Mouse (Mus musculus) left cerebral cortex, adult 2 months (tissue): ENCODE data around the gene Snx33. TPM values are rescaled to one million over a fixed set of nuclear protein-coding genes. Genes with fewer than 3 reads are reported as not detected.

Experiments used
- DNase-seq, 2 experiments: peaks; one replicate each; pipeline ENCODE4 v3.0.0; 2021 to 2022; ENCODE audit warnings: low spot score in 2 of 2, mixed read lengths in 1 of 2; ENCODE audit errors: extremely low spot score in 1 of 2
- H3K27ac ChIP-seq: fragments of 200-600 bp; 2 replicates; pipeline ENCODE4 v1.8.1; 2022
- H3K4me3 ChIP-seq: fragments of 200-600 bp; 2 replicates; pipeline ENCODE4 v1.8.1; 2022
- CTCF ChIP-seq: fragments of 200-600 bp; IDR thresholded peaks from 2 replicates; pipeline ENCODE4 v1.8.1; 2022; ENCODE audit warnings: antibody characterized with exemption, mild to moderate bottlenecking, moderate library complexity
- intact Hi-C: fragments of 180-260 bp; cut with DNase I; formaldehyde crosslinking; loops from one replicate; pipeline ENCODE4 v1.15.1; 2025
- total RNA-seq, 2 experiments: library from RNA; stranded (reverse); gene quantifications; 2 replicates each; pipeline ENCODE4 v1.2.3; 2021

The Snx33 gene
- total RNA-seq, 2 experiments from 2014 or later = 5.8 to 7.3 TPM

DNA sequence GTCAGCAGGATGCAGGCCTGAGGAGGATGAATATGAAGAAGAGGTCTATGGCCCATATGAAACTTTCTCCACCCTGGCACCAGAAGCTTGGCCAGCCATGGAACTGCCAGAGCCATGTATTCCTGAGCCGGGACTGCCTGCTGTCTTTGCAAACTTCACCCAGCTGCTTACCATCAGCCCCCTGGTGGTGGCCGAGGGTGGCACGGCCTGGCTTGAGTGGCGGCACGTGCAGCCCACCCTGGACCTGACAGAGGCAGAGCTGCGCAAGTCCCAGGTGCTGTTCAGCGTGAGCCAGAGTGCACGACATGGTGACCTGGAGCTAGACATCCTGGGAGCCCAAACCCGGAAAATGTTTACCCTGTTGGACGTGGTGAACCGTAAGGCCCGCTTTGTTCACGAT lies 42.1 kb downstream of the Snx33 start:
- H3K4me3 ChIP-seq = no peak overlapping the region
- intact Hi-C loops = no loop called here

DNA sequence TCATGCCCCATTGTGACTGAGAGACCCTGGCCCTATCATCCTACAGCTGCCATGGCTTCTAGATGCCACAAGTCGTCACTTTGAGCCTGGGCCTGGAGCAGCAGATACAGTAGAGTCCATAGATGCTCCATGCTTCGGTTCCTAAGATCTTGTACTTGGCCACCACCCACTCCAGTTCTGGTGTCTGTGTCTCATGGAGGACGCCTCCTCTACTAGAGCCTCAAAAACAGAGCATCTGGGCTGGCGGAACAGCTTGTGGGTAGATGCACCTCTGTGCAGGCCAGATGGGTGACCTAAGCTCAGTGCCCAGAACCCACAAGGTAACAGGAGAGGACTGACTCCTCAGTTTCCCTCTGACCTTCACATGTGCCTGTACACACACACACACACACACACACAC lies 43.8 kb downstream of the Snx33 start:
- Histone ChIP-seq H3K4me3 (no peak overlapping the region), H3K27ac (no peak overlapping the region)
- intact Hi-C loops = no loop called here
- no peak for TF ChIP-seq CTCF
- no peak for DNase-seq

More for the DNA sequence above, 42.1 kb downstream of the Snx33 start:
- H3K27ac ChIP-seq = no peak overlapping the region
- peak; percentile 42 for TF ChIP-seq CTCF
- no peak for DNase-seq

DNA sequence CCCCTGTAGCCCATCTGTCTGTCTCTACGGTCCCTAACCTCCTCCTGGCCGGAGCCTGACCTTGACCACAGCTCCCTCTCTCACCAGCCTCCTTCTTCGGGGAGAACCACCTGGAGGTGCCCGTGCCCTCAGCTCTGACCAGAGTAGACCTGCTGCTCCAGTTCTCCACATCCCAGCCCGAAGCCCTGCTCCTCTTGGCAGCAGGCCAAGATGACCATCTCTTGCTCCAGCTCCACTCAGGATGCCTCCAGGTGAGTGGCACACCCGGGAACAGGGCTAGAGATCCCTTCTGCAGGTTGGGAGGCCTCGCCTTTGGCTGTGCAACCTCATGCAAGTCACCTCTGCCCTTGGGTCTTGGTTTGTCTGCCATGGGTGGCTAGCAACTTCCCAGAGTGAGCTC lies 44.7 kb downstream of the Snx33 start:
- Histone ChIP-seq H3K27ac (no peak overlapping the region), H3K4me3 (no peak overlapping the region)
- DNase-seq = no peak
- intact Hi-C loops = no loop called here
- TF ChIP-seq CTCF = no peak

DNA sequence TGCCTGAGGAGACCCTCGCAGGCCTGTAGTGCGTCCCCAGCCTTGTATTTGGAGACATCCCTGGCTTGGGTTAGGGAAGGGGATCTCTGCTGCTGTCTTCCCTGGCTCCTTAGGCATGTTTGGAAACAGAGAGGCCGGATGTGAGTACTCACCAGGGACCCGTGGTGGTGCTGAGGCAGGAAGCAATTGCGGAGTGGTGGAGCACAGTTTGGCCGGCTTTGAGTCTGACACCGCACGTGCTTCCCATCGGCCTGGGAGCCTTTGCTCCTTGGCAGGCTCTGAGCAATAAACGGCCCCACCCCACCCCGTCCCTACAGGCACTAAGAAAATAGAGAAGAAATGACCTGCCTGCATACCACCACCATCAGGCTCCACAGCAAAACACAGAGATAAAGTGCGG lies 45.4 kb downstream of the Snx33 start:
- DNase-seq = no peak
- H3K4me3 ChIP-seq = no peak overlapping the region
- intact Hi-C loops = no loop called here
- H3K27ac ChIP-seq = no peak overlapping the region
- no peak for TF ChIP-seq CTCF

DNA sequence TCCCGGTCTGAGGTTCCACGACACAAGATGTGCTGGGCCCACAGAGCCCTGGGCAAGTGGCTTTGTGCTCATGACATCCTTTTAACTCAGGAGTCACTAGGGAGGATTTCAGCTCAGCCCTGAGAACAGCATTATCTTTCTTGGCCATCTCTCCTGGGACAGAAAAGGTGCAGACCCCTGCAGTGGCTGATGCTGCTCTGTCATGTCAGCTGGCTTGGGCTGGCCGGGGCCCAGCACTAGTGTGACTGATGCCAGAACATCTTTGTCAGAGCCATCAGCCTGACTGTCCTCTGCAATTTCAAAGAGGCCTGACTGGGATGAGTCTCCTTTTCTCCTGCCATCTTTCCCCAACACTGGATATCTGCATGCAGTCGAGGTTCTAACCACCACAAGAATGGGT lies 45.9 kb downstream of the Snx33 start:
- DNase-seq = no peak
- intact Hi-C loops = no loop called here
- H3K27ac ChIP-seq = no peak overlapping the region
- no peak for TF ChIP-seq CTCF
- H3K4me3 ChIP-seq = no peak overlapping the region

DNA sequence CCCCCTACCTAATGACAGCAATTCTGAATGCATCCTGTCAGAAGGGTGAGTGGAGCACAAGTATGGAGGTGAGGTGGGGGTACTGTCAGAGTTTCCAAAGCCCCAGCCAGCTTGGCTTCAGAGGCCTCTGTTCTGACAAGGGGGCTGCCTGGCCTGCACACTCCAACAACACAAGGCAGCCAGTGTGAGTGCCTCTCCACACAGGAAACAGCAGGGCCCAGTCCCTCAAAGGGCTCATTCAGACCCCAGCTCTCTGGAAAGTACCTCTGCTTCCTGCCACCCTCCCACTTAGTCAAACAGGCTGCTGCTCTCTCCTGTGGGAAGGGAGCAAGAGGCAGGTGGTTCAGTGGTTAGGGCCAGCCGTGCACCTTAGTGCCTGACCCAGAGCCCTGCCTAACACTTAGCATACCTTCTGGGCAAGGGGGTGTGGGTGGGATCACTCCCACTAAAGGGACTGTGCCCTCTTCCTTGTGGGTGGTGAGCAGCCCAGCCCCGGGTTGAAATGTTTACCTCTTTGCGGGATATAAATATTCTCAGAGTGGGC lies 46.6 kb downstream of the Snx33 start:
- DNase-seq = no peak
- Histone ChIP-seq H3K27ac (no peak overlapping the region), H3K4me3 (no peak overlapping the region)
- TF ChIP-seq CTCF = no peak
- intact Hi-C loops = no loop called here

DNA sequence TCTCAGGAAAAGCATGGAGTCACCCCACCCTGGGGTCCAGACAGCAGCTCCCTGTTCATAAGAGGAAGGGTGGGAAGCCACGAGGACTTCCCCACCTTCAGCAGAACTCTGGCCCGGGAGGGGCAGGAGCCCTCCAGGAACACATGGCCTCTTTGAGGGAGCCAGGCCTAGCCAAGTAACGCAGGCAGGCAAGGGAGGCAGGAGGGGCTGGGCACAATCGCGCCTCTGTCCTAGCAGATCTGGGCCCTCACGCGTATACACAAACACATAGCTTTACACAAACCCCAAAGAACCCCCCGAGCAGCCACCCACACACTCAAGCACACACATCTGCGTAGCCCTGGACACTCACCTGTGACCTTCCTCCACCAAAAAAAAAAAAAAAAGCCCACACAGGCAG lies 47.4 kb downstream of the Snx33 start:
- no peak overlapping the region for H3K4me3 ChIP-seq
- H3K27ac ChIP-seq = no peak overlapping the region
- TF ChIP-seq CTCF = no peak
- no peak for DNase-seq
- intact Hi-C loops = no loop called here

DNA sequence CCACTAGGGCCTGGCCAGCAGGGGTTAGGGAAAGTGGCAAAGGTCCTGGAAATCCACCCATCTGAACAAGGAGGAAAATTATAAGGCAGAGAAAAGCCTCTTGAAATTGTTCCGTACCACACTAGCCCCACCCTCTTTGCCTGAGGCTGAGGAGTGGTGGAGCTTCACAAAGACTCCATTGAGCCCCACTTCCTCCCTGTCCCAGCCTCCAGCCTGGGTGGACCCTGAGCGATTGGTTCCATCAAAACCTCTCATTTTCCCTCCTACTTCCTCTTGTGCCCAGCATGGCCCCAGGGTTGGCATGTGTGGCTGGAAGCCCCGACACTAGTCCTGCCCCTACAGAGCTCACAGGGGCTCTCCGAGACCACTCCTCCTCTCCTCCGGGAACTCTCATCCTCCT lies 50.9 kb downstream of the Snx33 start:
- TF ChIP-seq CTCF = no peak
- intact Hi-C loops = no loop called here
- H3K27ac ChIP-seq = no peak overlapping the region
- H3K4me3 ChIP-seq = no peak overlapping the region
- DNase-seq = no peak

DNA sequence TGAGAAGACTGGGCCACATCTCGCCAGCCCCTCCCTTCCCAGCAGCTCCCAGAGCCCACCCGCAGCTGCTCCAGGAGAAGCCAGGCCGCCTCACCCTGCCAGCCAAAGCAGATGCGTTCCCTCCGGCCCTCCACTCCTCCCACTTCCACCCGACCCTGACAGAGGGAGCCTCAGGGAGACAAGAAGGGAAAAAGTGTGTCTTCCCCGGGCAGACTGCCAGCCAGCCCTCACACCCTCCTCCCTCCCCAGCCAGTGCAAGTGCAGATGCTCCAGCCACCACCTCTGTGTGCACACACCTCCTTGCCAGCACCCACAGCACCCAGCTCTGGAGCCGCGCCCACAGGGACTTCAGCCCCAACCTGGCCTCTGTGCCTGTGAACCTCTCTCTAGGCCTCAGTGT lies 51.4 kb downstream of the Snx33 start:
- intact Hi-C loops = no loop called here
- DNase-seq = no peak
- TF ChIP-seq CTCF = no peak
- Histone ChIP-seq H3K27ac (no peak overlapping the region), H3K4me3 (no peak overlapping the region)

DNA sequence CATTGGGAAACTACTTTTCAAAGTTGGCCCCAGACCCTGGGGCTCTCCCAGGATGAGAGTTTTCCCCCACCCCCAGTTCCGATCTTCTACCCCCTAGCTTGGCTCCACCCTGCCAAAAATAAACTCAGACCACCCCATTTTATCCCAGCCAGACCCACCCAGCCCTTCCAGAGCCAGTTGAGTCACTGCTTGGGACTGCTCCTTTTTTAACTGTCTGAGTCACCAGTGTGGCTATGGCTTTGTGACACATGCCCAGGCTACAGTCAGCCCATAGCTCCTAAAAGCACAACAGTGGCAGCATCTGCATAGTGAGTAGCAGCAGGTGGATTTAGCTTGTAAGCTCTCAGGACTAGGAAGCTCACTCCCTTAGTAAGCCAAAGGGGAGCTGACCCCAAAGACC lies 55.1 kb downstream of the Snx33 start:
- no peak for DNase-seq
- no peak overlapping the region; the same call in 1 of the 2 replicates for H3K27ac ChIP-seq
- intact Hi-C loops = no loop called here
- H3K4me3 ChIP-seq = no peak overlapping the region
- TF ChIP-seq CTCF = no peak

DNA sequence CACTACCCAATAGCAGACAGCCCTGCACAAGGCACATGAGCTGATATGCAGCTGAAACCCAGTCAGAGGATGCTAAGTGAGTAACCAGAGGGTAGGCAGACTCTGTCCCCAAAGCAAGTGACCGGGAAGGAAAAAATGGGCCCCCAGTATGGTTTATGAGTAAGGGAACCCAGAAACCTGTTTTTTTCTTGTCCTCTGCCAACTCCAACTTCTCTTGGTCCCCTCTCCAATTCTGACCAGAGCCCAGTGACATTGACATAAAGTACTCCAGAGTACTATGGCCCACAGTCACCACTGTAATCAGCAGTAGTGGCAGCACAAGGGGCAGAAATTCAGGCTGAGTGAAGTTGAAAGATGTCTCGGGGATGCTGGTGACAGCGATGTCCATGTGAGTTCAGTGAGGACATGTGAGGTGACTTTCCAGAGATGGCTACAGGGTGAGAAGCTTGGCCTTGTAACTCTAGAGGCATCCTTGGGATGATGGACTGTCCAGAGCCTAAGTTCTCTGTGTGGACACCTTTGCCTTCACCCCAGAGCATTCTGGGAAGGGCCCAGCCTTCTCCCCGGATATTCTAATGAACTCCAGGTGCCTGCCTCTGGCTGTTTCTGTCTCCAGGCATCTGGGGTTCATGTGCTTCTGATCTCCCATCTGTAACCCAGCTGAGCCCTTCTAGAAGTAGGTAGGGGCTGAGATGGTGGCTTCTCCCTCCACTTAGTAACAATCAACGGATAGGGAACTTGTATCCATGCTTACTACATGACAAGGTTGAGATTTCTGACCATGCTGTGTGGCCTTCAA lies 55.9 kb downstream of the Snx33 start:
- TF ChIP-seq CTCF = no peak
- no peak overlapping the region for H3K4me3 ChIP-seq
- intact Hi-C loops = no loop called here
- DNase-seq = no peak
- peak overlapping the region; percentile 36; the same call in 1 of the 2 replicates for H3K27ac ChIP-seq

DNA sequence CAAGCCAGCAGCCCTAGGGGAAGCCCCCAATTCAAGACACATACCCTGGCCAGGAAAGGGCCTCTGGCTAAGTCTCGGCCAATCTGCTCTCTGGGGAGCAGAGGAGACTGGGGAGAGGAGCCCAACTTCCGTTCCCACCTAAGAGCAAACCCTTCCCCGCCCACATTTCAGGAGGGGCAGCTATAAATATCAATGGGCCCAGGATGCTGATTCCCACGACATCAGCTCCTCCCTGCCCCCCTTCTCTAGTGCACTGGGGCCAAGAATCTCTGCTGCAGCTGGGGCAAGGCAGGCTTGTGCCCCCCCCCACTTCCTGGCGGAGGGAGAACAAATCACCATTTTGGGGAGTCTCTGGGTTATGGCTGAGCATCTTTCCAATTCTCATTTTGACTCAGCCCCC lies 57.0 kb downstream of the Snx33 start:
- Histone ChIP-seq H3K27ac (peak overlapping the region; percentile 56), H3K4me3 (no peak overlapping the region)
- DNase-seq = no peak
- intact Hi-C loops = no loop called here
- no peak for TF ChIP-seq CTCF

DNA sequence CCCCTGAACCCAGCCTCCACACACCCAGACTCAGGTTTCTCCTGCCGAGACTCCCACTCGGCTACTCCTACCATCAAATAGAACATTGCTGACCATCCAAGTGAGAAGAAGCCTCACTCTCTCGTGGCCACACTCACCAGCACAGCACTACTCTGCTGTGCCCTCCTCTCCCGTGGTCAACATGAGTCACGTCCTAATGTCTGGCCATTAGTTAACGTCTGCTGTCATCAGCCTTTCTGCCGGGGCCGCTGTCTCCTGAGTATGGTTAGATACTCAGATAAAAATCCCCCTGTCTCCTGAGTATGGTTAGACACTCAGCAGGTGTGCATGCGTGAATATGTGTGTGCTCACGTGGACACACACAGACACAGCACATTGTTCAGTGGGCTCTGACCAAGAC lies 57.4 kb downstream of the Snx33 start:
- intact Hi-C loops = no loop called here
- H3K4me3 ChIP-seq = no peak overlapping the region
- no peak for TF ChIP-seq CTCF
- H3K27ac ChIP-seq = peak overlapping the region; percentile 76; the same call in 1 of the 2 replicates
- DNase-seq = no peak
